Mouse (Mus musculus): Measurements from ENCODE around the gene 2410004B18Rik. TPM values are rescaled to one million over a fixed set of nuclear protein-coding genes. Genes with fewer than 3 reads are reported as not detected.
A peak's percentile ranks its signal among the peaks of the same experiment; 100 is the strongest.
"Not testable (repeated sequence)": the region's sequence is repeated elsewhere in the genome, so short reads cannot be mapped to it uniquely, and the experiment has no call there.

Gene 2410004B18Rik
- polyA plus RNA-seq, 1 experiment from 2014 or later = 35.4 TPM

- ATAC-seq (ENCODE audit: extremely low read depth, insufficient number of reproducible peaks, low FRiP score, low TSS enrichment) = no peak
These were observed 24.6 kb upstream of the 2410004B18Rik start for GRCm38 (mm10) chr3:145913263-145913662.

GRCm38 (mm10) chr3:145913942-145914341 lies 23.9 kb upstream of the 2410004B18Rik start:
- not testable (repeated sequence) for H3K4me3 ChIP-seq; H3K27me3 ChIP-seq (replicated peaks); ATAC-seq (ENCODE audit: extremely low read depth, insufficient number of reproducible peaks, low FRiP score, low TSS enrichment); H3K27ac ChIP-seq (replicated peaks); H3K36me3 ChIP-seq; H3K4me2 ChIP-seq; H3K9me3 ChIP-seq; H3K9ac ChIP-seq
- H3K4me1 ChIP-seq = peaks cover 16% of the 10 kb centered on the region
- 72% methylated on average over 7 of the region's 7 CpGs for WGBS

More at GRCm38 (mm10) chr3:145913263-145913662, 24.6 kb upstream of the 2410004B18Rik start:
- Histone ChIP-seq H3K4me1 (peaks cover 16% of the 10 kb centered on the region), H3K9me3 (0 out of 2 replicates have a peak, but pooled peaks cover 1% of the 10 kb centered on the region), H3K36me3 (no peaks in the 10 kb centered on the region), H3K27me3 (replicated peaks) (no peaks in the 10 kb centered on the region), H3K4me3 (no peak overlapping the region), H3K9ac (no peak overlapping the region), H3K4me2 (no peak overlapping the region), H3K27ac (replicated peaks) (no peak overlapping the region)
- 60% methylated on average over 6 of the region's 6 CpGs for WGBS

GRCm38 (mm10) chr3:145916374-145916773 lies 21.4 kb upstream of the 2410004B18Rik start:
- Histone ChIP-seq H3K4me1 (peaks cover 9% of the 10 kb centered on the region), H3K36me3 (no peaks in the 10 kb centered on the region), H3K9ac (no peak overlapping the region), H3K27me3 (replicated peaks) (no peaks in the 10 kb centered on the region), H3K4me3 (no peak overlapping the region), H3K4me2 (no peak overlapping the region), H3K27ac (replicated peaks) (no peak overlapping the region), H3K9me3 (0 out of 2 replicates have a peak, but pooled peaks cover 10% of the 10 kb centered on the region)
- WGBS = 85% methylated on average over 5 of the region's 5 CpGs
- ATAC-seq (ENCODE audit: extremely low read depth, insufficient number of reproducible peaks, low FRiP score, low TSS enrichment) = no peak

- Histone ChIP-seq H3K9me3 (0 out of 2 replicates have a peak, but pooled peaks cover 10% of the 10 kb centered on the region), H3K9ac (no peak overlapping the region), H3K27me3 (replicated peaks) (no peaks in the 10 kb centered on the region), H3K27ac (replicated peaks) (no peak overlapping the region), H3K4me3 (no peak overlapping the region), H3K4me1 (peaks cover 11% of the 10 kb centered on the region), H3K4me2 (no peak overlapping the region), H3K36me3 (no peaks in the 10 kb centered on the region)
- WGBS = 51% methylated on average over 4 of the region's 4 CpGs
- no peak for ATAC-seq (ENCODE audit: extremely low read depth, insufficient number of reproducible peaks, low FRiP score, low TSS enrichment)
These were observed 21.0 kb upstream of the 2410004B18Rik start for GRCm38 (mm10) chr3:145916826-145917225.

- no peak for ATAC-seq (ENCODE audit: extremely low read depth, insufficient number of reproducible peaks, low FRiP score, low TSS enrichment)
- H3K9me3 ChIP-seq = 0 out of 2 replicates have a peak, but pooled peaks cover 10% of the 10 kb centered on the region
- H3K4me2 ChIP-seq = peak within 1 kb of the TSS; percentile 73
- H3K27me3 ChIP-seq (replicated peaks) = no peaks in the 10 kb centered on the region
- peak within 1 kb of the TSS; percentile 79 for H3K4me3 ChIP-seq
- H3K4me1 ChIP-seq = peaks cover 35% of the 10 kb centered on the region
- peak within 1 kb of the TSS; percentile 87 for H3K27ac ChIP-seq (replicated peaks)
- H3K9ac ChIP-seq = peak within 1 kb of the TSS; percentile 77
- H3K36me3 ChIP-seq = no peaks in the 10 kb centered on the region
- WGBS = 22% methylated on average over 11 of the region's 11 CpGs
These were observed 15.6 kb upstream of the 2410004B18Rik start, which contains the start of gene Bcl10 for GRCm38 (mm10) chr3:145922019-145922854. TSS of gene Bcl10 (plus strand) at chr3:145922804.

GRCm38 (mm10) chr3:145922971-145923370 lies 14.8 kb upstream of the 2410004B18Rik start:
- peaks cover 34% of the 10 kb centered on the region for H3K4me1 ChIP-seq
- H3K4me3 ChIP-seq = no peak overlapping the region
- no peak overlapping the region for H3K9ac ChIP-seq
- H3K36me3 ChIP-seq = peaks cover 7% of the 10 kb centered on the region
- WGBS = 54% methylated on average over 3 of the region's 3 CpGs
- peak overlapping the region; percentile 73 for H3K4me2 ChIP-seq
- no peak overlapping the region; the same call in 1 of the 2 replicates for H3K27ac ChIP-seq (replicated peaks)
- H3K27me3 ChIP-seq (replicated peaks) = no peaks in the 10 kb centered on the region
- ATAC-seq (ENCODE audit: extremely low read depth, insufficient number of reproducible peaks, low FRiP score, low TSS enrichment) = no peak
- H3K9me3 ChIP-seq = 0 out of 2 replicates have a peak, but pooled peaks cover 10% of the 10 kb centered on the region

- H3K4me3 ChIP-seq = peak overlapping the region; percentile 79
- H3K27ac ChIP-seq (replicated peaks) = peak overlapping the region; percentile 96
- peak overlapping the region; percentile 84 for H3K4me2 ChIP-seq
- peaks cover 17% of the 10 kb centered on the region for H3K36me3 ChIP-seq
- H3K27me3 ChIP-seq (replicated peaks) = no peaks in the 10 kb centered on the region
- H3K9me3 ChIP-seq = 0 out of 2 replicates have a peak, but pooled peaks cover under 1% of the 10 kb centered on the region
- peak overlapping the region; percentile 96 for H3K9ac ChIP-seq
- WGBS = 1% methylated on average over 57 of the region's 58 CpGs
- H3K4me1 ChIP-seq = peaks cover 34% of the 10 kb centered on the region
- ATAC-seq (ENCODE audit: extremely low read depth, insufficient number of reproducible peaks, low FRiP score, low TSS enrichment) = peak; percentile 100
These were observed 13.8 kb upstream of the 2410004B18Rik start for GRCm38 (mm10) chr3:145923874-145924577.

- ATAC-seq (ENCODE audit: extremely low read depth, insufficient number of reproducible peaks, low FRiP score, low TSS enrichment) = peak; percentile 0; the same call in 1 of the 2 replicates
These were observed 13.0 kb upstream of the 2410004B18Rik start for GRCm38 (mm10) chr3:145924649-145925337.

GRCm38 (mm10) chr3:145925506-145925905 lies 12.3 kb upstream of the 2410004B18Rik start:
- ATAC-seq (ENCODE audit: extremely low read depth, insufficient number of reproducible peaks, low FRiP score, low TSS enrichment) = no peak
- H3K9me3 ChIP-seq = no peaks in the 10 kb centered on the region
- H3K27me3 ChIP-seq (replicated peaks) = no peaks in the 10 kb centered on the region
- H3K36me3 ChIP-seq = peaks cover 28% of the 10 kb centered on the region
- H3K4me1 ChIP-seq = peaks cover 34% of the 10 kb centered on the region
- 0 out of 2 replicates have a peak overlapping the region, but pooled peaks have one; percentile 96 for H3K27ac ChIP-seq (replicated peaks)
- H3K4me3 ChIP-seq = peak overlapping the region; percentile 79
- WGBS = 59% methylated on average over 5 of the region's 5 CpGs
- H3K4me2 ChIP-seq = peak overlapping the region; percentile 84
- H3K9ac ChIP-seq = peak overlapping the region; percentile 96

More at GRCm38 (mm10) chr3:145924649-145925337, 13.0 kb upstream of the 2410004B18Rik start:
- Histone ChIP-seq H3K4me3 (peak overlapping the region; percentile 79), H3K4me2 (peak overlapping the region; percentile 84), H3K9me3 (no peaks in the 10 kb centered on the region), H3K27me3 (replicated peaks) (no peaks in the 10 kb centered on the region), H3K27ac (replicated peaks) (peak overlapping the region; percentile 96), H3K9ac (peak overlapping the region; percentile 96), H3K36me3 (peaks cover 21% of the 10 kb centered on the region), H3K4me1 (peaks cover 34% of the 10 kb centered on the region)
- 3% methylated on average over 39 of the region's 39 CpGs for WGBS

- peaks cover 68% of the 10 kb centered on the region for H3K36me3 ChIP-seq
These were observed 8.1 kb upstream of the 2410004B18Rik start for GRCm38 (mm10) chr3:145929525-145930400.

More at GRCm38 (mm10) chr3:145929525-145930400, 8.1 kb upstream of the 2410004B18Rik start:
- H3K4me1 ChIP-seq = peaks cover 16% of the 10 kb centered on the region
- no peak overlapping the region for H3K9ac ChIP-seq
- no peak overlapping the region for H3K27ac ChIP-seq (replicated peaks)
- no peak overlapping the region for H3K4me3 ChIP-seq
- no peaks in the 10 kb centered on the region for H3K9me3 ChIP-seq
- no peak for ATAC-seq (ENCODE audit: extremely low read depth, insufficient number of reproducible peaks, low FRiP score, low TSS enrichment)
- WGBS = 72% methylated on average over 7 of the region's 7 CpGs
- H3K27me3 ChIP-seq (replicated peaks) = no peaks in the 10 kb centered on the region
- H3K4me2 ChIP-seq = no peak overlapping the region

Measured in heart, embryonic 13.5 days (tissue).